Mouse (Mus musculus) adrenal gland, adult 18-20 months (tissue): Measurements from ENCODE around the gene Fam160b1. TPM values are rescaled to one million over a fixed set of nuclear protein-coding genes. Genes with fewer than 3 reads are reported as not detected.

ENCODE experiments used
- DNase-seq, 2 experiments: peaks; one replicate each; pipeline ENCODE4 v3.0.0; 2021 to 2022; ENCODE audit warnings: low spot score in 2 of 2
- total RNA-seq, 2 experiments: library from RNA; stranded (reverse); gene quantifications; 1 replicate in 1 of 2; 2 replicates in 1 of 2; pipeline ENCODE4 v1.2.3; 2021

The Fam160b1 gene
- total RNA-seq, 2 experiments from 2014 or later = 17.1 to 20.3 TPM

GRCm38 (mm10) chr19:57364942-57365673, 4.6 kb downstream of the Fam160b1 start:
- DNase-seq = no peak

- DNase-seq = no peak
Observed at GRCm38 (mm10) chr19:57366007-57366406, 5.5 kb downstream of the Fam160b1 start.

GRCm38 (mm10) chr19:57366626-57367025, 6.1 kb downstream of the Fam160b1 start:
- DNase-seq = no peak

GRCm38 (mm10) chr19:57367201-57367600, 6.7 kb downstream of the Fam160b1 start:
- DNase-seq = no peak

GRCm38 (mm10) chr19:57367849-57368387, 7.4 kb downstream of the Fam160b1 start:
- no peak for DNase-seq

GRCm38 (mm10) chr19:57373276-57373811, 12.9 kb downstream of the Fam160b1 start:
- DNase-seq = no peak

GRCm38 (mm10) chr19:57375161-57375560, 14.7 kb downstream of the Fam160b1 start:
- DNase-seq = no peak

GRCm38 (mm10) chr19:57375746-57376145, 15.3 kb downstream of the Fam160b1 start:
- DNase-seq = no peak

- no peak for DNase-seq
Observed at GRCm38 (mm10) chr19:57377043-57377703, 16.7 kb downstream of the Fam160b1 start.

GRCm38 (mm10) chr19:57386176-57386693, 25.8 kb downstream of the Fam160b1 start:
- DNase-seq = no peak

- DNase-seq = no peak
Observed at GRCm38 (mm10) chr19:57391545-57391944, 31.1 kb downstream of the Fam160b1 start.

- no peak for DNase-seq
Observed at GRCm38 (mm10) chr19:57393357-57393957, 33.0 kb downstream of the Fam160b1 start.

GRCm38 (mm10) chr19:57396609-57397008, 36.1 kb downstream of the Fam160b1 start:
- no peak for DNase-seq

GRCm38 (mm10) chr19:57402364-57402763, 41.9 kb downstream of the Fam160b1 start:
- DNase-seq = no peak

- DNase-seq = peak; percentile 83 to 85
Observed at GRCm38 (mm10) chr19:57403700-57404501, 43.4 kb downstream of the Fam160b1 start.

- no peak for DNase-seq
Observed at GRCm38 (mm10) chr19:57404502-57404848, 44.0 kb downstream of the Fam160b1 start.

- no peak for DNase-seq
Observed at GRCm38 (mm10) chr19:57407947-57408346, 47.5 kb downstream of the Fam160b1 start.

- peak in 1 of 2 experiments; percentile 12 for DNase-seq
Observed at GRCm38 (mm10) chr19:57411375-57412196, 51.1 kb downstream of the Fam160b1 start.

GRCm38 (mm10) chr19:57413170-57413569, 52.7 kb downstream of the Fam160b1 start:
- DNase-seq = no peak

GRCm38 (mm10) chr19:57413918-57414317, 53.4 kb downstream of the Fam160b1 start:
- DNase-seq = no peak
